Mouse (Mus musculus): ENCODE data around the gene Nagk. TPM values are rescaled to one million over a fixed set of nuclear protein-coding genes. Genes with fewer than 3 reads are reported as not detected.
A peak's percentile ranks its signal among the peaks of the same experiment; 100 is the strongest.

Gene Nagk
- polyA plus RNA-seq, 1 experiment from 2014 or later, result 116 TPM

- peaks cover 29% of the 10 kb centered on the region for H3K27me3 ChIP-seq (replicated peaks; ENCODE audit: control insufficient read depth, insufficient read depth, low read length)
- H3K9ac ChIP-seq (ENCODE audit: low read depth, low read length), result no peak overlapping the region
- no peaks in the 10 kb centered on the region for H3K9me3 ChIP-seq (ENCODE audit: control insufficient read depth)
- WGBS, result 1% methylated on average over 35 of the region's 35 CpGs
- no peak overlapping the region for H3K27ac ChIP-seq (ENCODE audit: low read depth, low read length)
- ATAC-seq, result peak; percentile 58
- no peaks in the 10 kb centered on the region for H3K36me3 ChIP-seq (ENCODE audit: control insufficient read depth, insufficient read depth)
- peak overlapping the region; percentile 57 for H3K4me2 ChIP-seq (replicated peaks; ENCODE audit: low read depth)
- TF ChIP-seq CTCF (IDR thresholded peaks at IDR 0.05; ENCODE audit: low read depth), result peak; percentile 53
- H3K4me1 ChIP-seq (replicated peaks; ENCODE audit: control insufficient read depth, insufficient read depth, low read length), result 0 out of 2 replicates have a peak, but pooled peaks cover 5% of the 10 kb centered on the region
- peak overlapping the region; percentile 27 for H3K4me3 ChIP-seq (ENCODE audit: low read depth, low read length)
Observed at GRCm38 (mm10) chr6:83762880-83763431, 31.8 kb upstream of the Nagk start.

DNA sequence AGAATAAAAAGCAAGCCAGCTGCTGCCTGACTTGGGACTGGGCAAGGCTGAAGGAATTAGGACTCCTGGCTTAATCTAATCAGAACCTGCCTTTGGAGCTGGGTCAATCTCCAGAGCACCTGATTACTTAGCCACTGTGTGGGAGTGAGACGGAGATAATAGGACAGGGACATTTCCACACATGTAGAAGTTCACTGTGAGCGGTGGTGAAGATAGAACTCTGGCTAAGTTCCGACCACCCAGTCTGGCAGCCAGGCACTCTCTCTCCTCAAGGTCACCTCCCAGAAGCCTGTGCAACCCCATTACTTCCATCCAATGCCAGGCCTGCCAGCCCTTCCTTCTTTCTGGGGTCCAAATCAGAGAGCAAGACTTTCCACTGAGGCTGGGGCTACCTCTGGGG is 27.8 kb upstream of the Nagk start:
- Histone ChIP-seq H3K4me3 (ENCODE audit: low read depth, low read length) (no peak overlapping the region), H3K4me2 (replicated peaks; ENCODE audit: low read depth) (no peak overlapping the region), H3K27me3 (replicated peaks; ENCODE audit: control insufficient read depth, insufficient read depth, low read length) (no peaks in the 10 kb centered on the region), H3K4me1 (replicated peaks; ENCODE audit: control insufficient read depth, insufficient read depth, low read length) (0 out of 2 replicates have a peak, but pooled peaks cover 5% of the 10 kb centered on the region), H3K36me3 (ENCODE audit: control insufficient read depth, insufficient read depth) (peaks cover 32% of the 10 kb centered on the region), H3K9me3 (ENCODE audit: control insufficient read depth) (no peaks in the 10 kb centered on the region), H3K9ac (ENCODE audit: low read depth, low read length) (no peak overlapping the region), H3K27ac (ENCODE audit: low read depth, low read length) (no peak overlapping the region)
- no peak for TF ChIP-seq CTCF (IDR thresholded peaks at IDR 0.05; ENCODE audit: low read depth)
- WGBS, result 75% methylated on average over 3 of the region's 3 CpGs
- no peak for ATAC-seq

GRCm38 (mm10) chr6:83768485-83768884 is 26.3 kb upstream of the Nagk start:
- Histone ChIP-seq H3K4me2 (replicated peaks; ENCODE audit: low read depth) (no peak overlapping the region), H3K9ac (ENCODE audit: low read depth, low read length) (no peak overlapping the region), H3K36me3 (ENCODE audit: control insufficient read depth, insufficient read depth) (peaks cover 40% of the 10 kb centered on the region), H3K4me1 (replicated peaks; ENCODE audit: control insufficient read depth, insufficient read depth, low read length) (no peaks in the 10 kb centered on the region), H3K9me3 (ENCODE audit: control insufficient read depth) (no peaks in the 10 kb centered on the region), H3K4me3 (ENCODE audit: low read depth, low read length) (no peak overlapping the region), H3K27ac (ENCODE audit: low read depth, low read length) (no peak overlapping the region), H3K27me3 (replicated peaks; ENCODE audit: control insufficient read depth, insufficient read depth, low read length) (no peaks in the 10 kb centered on the region)
- no peak for ATAC-seq
- whole genome bisulfite sequencing, result 77% methylated on average over 5 of the region's 5 CpGs
- TF ChIP-seq CTCF (IDR thresholded peaks at IDR 0.05; ENCODE audit: low read depth), result no peak

DNA sequence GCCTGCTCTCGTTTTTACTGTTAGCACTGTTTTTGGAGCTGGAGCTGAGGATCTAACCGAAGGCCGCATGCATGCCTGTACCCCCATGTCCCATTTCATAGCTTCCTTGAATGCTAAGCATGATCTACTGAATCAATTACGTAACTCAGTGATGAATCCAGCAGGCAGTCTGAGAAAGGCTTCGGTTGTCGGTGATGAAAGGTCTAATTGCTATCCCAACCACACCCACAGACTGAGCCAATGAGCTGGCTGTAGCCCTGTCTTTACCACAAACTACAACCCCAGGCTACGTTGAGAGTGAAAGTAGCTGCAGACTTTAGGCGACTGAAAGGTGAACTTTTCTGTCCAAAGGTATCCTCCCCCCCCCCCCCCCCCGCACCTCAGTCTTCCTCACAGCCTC is 20.7 kb upstream of the Nagk start:
- Histone ChIP-seq H3K27me3 (replicated peaks; ENCODE audit: control insufficient read depth, insufficient read depth, low read length) (no peaks in the 10 kb centered on the region), H3K27ac (ENCODE audit: low read depth, low read length) (peak overlapping the region; percentile 83), H3K9me3 (ENCODE audit: control insufficient read depth) (no peaks in the 10 kb centered on the region), H3K36me3 (ENCODE audit: control insufficient read depth, insufficient read depth) (peaks cover 39% of the 10 kb centered on the region), H3K9ac (ENCODE audit: low read depth, low read length) (0 out of 2 replicates have a peak overlapping the region, but pooled peaks have one; percentile 90), H3K4me3 (ENCODE audit: low read depth, low read length) (peak overlapping the region; percentile 83), H3K4me2 (replicated peaks; ENCODE audit: low read depth) (peak overlapping the region; percentile 83), H3K4me1 (replicated peaks; ENCODE audit: control insufficient read depth, insufficient read depth, low read length) (peaks cover 3% of the 10 kb centered on the region; the same call in 1 of the 2 replicates)
- WGBS, result 43% methylated on average over 9 of the region's 9 CpGs
- peak; percentile 26 for ATAC-seq
- no peak for TF ChIP-seq CTCF (IDR thresholded peaks at IDR 0.05; ENCODE audit: low read depth)

GRCm38 (mm10) chr6:83774781-83775563 is 19.8 kb upstream of the Nagk start:
- H3K9ac ChIP-seq (ENCODE audit: low read depth, low read length), result peak overlapping the region; percentile 90
- peak overlapping the region; percentile 83 for H3K4me3 ChIP-seq (ENCODE audit: low read depth, low read length)
- no peak for TF ChIP-seq CTCF (IDR thresholded peaks at IDR 0.05; ENCODE audit: low read depth)
- H3K4me2 ChIP-seq (replicated peaks; ENCODE audit: low read depth), result peak overlapping the region; percentile 83
- H3K9me3 ChIP-seq (ENCODE audit: control insufficient read depth), result no peaks in the 10 kb centered on the region
- peaks cover 31% of the 10 kb centered on the region for H3K36me3 ChIP-seq (ENCODE audit: control insufficient read depth, insufficient read depth)
- ATAC-seq, result peak; percentile 14; the same call in 1 of the 2 replicates
- no peaks in the 10 kb centered on the region for H3K27me3 ChIP-seq (replicated peaks; ENCODE audit: control insufficient read depth, insufficient read depth, low read length)
- H3K4me1 ChIP-seq (replicated peaks; ENCODE audit: control insufficient read depth, insufficient read depth, low read length), result peaks cover 3% of the 10 kb centered on the region; the same call in 1 of the 2 replicates
- 0% methylated on average over 14 of the region's 14 CpGs for WGBS
- peak overlapping the region; percentile 83 for H3K27ac ChIP-seq (ENCODE audit: low read depth, low read length)

- peak within 1 kb of the TSS; percentile 83 for H3K4me3 ChIP-seq (ENCODE audit: low read depth, low read length)
- no peaks in the 10 kb centered on the region for H3K9me3 ChIP-seq (ENCODE audit: control insufficient read depth)
- peaks cover 23% of the 10 kb centered on the region for H3K36me3 ChIP-seq (ENCODE audit: control insufficient read depth, insufficient read depth)
- no peaks in the 10 kb centered on the region for H3K27me3 ChIP-seq (replicated peaks; ENCODE audit: control insufficient read depth, insufficient read depth, low read length)
- peak within 1 kb of the TSS; percentile 83 for H3K4me2 ChIP-seq (replicated peaks; ENCODE audit: low read depth)
- H3K9ac ChIP-seq (ENCODE audit: low read depth, low read length), result peak within 1 kb of the TSS; percentile 90
- TF ChIP-seq CTCF (IDR thresholded peaks at IDR 0.05; ENCODE audit: low read depth), result peak; percentile 74
- peaks cover 3% of the 10 kb centered on the region; the same call in 1 of the 2 replicates for H3K4me1 ChIP-seq (replicated peaks; ENCODE audit: control insufficient read depth, insufficient read depth, low read length)
- ATAC-seq, result peak; percentile 93
- H3K27ac ChIP-seq (ENCODE audit: low read depth, low read length), result peak within 1 kb of the TSS; percentile 83
- WGBS, result under 1% methylated on average over 42 of the region's 45 CpGs
Observed at GRCm38 (mm10) chr6:83775638-83776293, 19.0 kb upstream of the Nagk start, which contains the start of gene Tex261. Gene Tex261 (minus strand): TSS chr6:83775813.

All from intestine, postnatal 0 days (tissue).